Mouse (Mus musculus): ENCODE results near the gene Tmem9b.
A peak's percentile ranks its signal among the peaks of the same experiment; 100 is the strongest.

Tmem9b gene

DNA sequence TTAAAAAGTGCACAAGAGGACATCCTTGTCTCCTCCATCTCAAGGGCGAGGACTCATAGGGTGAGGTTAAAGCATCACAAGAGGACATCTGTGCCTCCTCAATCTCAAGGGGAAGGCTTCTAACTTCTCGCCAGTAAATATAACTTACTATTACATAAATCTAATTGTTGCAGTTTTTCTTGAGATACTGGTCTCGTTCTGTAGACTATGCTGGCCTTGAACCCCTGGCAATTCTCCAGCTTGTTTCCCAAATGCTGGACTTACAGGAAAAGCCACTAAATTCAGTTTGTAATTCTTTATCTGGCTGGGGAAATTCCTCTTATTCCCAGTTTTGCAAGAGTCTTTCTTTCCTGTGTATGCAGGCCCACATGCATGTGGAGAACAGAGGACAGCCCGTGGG lies 17.9 kb downstream of the Tmem9b start:
- DNase-seq, result peak; percentile 67

DNA sequence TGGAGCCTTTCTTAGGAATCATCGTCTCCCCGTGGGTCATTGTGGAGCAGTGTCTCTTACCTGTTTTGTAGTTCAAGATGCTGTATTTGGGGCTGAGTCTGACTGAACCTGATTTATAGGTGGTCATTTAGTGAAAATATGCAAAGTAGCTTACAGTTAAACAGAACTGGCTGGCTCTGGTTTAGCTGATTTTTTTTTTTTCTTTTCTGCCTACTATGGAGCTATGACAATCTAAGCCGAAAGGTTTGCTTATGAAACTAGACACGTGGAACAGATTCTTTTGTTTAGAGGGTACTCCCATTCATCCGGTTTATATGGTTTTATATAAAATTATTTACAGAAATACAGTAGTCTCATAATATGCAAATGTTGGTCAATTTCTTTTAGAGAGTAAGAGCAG lies 21.0 kb downstream of the Tmem9b start, which contains the start of gene Ascl3:
Gene Ascl3, minus strand, starts transcription at position 101 of the 400 bp plus-strand sequence.
- DNase-seq, result no peak

DNA sequence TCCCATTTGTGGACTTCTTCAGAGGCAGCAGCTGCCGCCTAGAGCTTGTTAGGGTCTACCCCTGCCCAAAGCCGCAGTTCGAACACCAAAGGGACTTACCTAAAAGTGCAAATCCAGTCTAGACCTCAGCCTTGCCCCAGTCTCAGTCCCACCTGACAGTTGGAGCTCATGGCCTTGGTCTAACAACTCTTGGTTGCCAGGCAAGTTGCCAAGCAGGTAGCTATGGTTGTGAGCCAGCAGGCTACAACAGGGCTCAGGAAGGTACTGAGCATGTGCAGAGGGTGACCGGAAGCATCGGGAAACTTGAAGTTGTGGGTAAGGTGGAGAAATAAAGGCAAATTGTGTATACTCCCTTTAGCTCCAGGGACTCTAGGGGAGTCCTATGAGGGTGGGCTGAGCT lies 29.0 kb downstream of the Tmem9b start, which contains the start of gene BC051019:
Gene BC051019, minus strand, starts transcription at position 154 of the 400 bp plus-strand sequence.
- no peak for DNase-seq

DNA sequence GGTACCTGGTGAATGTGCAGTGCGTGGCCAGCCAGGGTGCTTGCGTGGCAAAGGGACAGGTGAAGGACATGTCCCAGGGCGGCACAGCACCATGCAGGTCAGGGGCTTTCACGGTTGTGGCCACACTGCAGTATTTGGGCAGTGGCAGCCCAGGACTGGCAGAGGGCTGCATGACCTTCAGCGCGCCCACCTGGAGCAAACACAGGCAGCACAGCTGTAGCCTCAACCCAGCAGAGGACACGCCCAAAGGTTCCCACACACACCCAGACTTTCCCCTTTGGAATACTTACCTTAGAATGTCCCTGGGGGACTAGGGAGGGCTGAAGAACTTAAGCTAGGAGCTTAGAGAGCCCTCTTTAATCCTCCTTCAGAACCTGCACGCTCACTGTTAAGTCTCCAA lies 29.6 kb downstream of the Tmem9b start:
- DNase-seq, result no peak

DNA sequence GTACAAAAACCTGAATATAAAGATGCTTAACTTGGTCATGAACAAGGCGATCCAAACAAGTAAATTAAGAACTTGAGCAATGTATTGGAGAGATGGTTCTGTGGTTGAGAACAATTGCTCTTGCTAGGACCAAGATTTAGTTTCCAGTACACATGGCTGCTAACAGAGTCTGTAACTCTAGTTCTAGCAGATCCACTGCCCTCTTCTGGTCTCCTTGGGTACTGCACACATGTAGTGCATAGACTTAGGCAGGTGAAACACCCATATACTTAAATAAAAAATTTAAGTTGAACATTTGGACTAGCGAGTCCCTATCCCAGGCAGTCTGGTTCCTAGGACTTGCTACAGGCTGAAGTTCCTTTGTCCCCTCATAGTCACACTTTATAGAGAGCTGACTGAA lies 30.1 kb downstream of the Tmem9b start:
- no peak for DNase-seq

DNA sequence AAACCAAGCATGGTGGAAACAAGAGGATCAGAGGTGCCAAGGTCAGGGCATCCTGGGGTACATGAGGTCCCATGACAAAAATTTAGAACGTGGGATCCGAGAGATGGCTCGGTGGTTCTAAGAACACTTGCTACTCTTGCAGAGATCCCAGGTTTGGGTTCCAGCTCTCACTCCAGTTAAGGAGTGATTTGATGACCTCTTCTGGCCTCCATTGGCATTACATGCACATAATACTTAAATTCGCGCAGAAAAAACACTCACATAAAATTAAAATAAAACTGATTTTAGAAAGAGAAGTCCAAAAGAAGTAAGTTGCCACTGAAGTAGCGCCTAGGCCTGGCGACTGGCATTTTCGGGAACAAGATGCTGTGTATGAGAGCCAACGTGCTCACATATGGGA lies 33.4 kb downstream of the Tmem9b start:
- peak; percentile 59 for DNase-seq

DNA sequence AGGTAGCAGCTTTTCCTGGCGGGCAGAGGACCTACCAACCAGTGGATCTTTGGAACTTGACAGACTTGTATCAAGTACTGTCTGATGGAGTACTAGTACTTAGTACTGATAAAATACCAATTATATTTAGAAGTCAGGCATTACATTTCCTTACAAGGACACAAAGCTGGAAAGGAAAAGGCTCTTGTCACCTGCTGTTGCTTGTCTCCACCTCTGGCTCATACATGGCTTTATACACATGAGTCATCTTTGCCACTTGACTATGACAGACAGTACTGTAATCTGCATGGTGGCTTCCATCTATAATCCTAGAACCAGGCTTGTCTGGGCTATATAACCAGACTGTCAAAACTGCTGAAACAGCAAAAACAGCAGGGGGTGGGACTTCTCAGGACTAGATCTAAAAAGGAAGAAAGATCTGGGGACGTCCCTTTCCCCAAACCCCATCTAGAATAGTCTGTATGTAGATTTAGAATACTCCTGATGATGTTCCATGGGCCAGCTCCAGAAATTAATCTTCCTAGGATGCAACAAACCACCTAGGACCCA lies 39.2 kb downstream of the Tmem9b start:
- no peak for DNase-seq

DNA sequence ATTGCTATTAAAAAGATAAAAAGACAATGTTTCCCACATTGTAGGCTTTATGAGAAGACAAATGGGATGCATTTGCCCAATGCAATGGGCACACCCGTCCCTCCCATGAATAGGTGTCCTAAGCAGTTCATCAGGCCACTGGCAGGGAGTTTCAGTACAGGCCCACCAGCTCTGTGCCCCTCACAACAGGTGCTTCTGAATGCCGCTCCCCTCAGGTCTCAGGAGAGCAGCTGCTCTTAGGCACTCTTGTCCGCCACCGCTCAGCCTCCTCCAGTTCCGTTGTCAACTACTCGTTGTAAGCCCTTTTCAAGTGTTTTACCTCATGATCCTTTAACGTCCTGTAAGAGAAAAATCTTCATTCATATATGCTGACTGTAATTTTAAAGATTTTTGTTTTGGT lies 40.5 kb downstream of the Tmem9b start:
- no peak for DNase-seq

DNA sequence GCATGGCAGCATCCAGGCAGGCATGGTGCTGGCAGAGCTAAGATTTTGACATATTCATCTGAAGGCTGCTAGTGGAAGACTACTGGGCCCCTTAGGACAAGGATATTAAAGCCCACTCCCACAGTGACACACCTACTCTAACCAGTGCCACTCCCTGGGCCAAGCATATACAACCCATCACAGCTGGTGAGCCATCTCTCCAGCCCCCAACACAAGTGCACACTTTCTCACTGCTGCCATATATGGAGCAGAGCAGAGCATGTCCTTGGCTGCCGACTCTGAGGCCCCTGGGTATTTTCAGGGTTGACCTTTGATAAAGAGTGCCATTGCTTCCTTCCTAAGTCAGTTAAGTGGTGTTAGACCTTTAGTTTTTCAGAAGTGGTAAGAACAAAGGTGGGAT lies 42.6 kb downstream of the Tmem9b start:
- no peak for DNase-seq

DNA sequence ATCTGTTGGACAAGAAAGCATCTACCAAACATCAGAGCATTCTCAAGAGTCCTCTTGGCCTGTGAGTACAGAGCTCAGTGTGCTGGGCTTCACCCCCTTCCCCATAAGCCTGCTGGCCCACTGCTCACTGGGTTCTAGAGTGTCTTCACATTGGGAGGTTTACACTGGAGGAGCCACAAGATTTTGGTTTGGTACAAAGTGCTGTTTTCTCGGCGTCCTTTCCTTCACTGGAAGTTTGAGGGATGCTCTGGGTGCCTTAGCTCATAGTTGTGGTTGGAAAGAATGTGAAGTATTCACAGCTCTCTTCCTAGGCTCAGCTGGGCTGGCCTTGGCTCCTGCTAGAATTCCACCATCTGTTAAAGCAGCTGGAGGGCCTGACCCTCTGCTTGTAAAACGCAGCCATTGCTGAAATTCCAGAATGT lies 43.7 kb downstream of the Tmem9b start:
- DNase-seq, result peak; percentile 79

DNA sequence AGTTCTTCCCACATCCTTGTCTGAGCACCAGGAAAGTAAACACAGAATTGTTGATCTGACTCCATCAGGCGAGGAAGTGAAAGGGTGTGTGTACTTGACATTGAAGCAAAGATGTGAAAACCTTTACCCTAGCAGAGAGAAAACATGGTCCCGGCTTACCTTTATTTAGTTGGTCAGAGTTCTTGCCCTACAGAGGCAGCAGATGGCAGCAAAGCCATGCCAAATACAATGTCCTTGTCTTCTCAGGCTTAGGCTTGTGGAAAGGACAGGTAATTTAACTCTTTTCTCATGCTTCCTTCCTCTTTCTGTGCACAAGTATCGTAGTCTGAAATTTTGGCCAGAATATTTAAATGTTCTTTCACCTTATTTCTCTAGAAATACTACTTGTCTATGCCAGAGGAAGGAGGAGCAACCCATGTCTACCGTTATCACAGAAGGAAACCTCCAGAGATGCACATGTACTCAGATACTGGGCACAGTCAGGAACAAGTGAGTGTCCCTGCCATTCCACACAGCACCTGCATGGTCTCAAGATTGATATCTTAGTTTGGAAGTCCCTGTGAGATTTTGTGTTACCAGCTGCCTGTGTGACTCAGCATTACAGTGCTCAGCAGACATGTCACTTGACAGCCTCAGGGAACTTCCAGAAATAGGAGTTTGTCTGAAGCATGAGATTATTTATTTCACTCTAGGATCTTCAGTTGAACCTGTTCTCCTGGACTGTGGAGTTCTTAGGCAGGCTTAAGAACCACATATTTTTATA lies 45.5 kb downstream of the Tmem9b start:
- DNase-seq, result peak; percentile 69

DNA sequence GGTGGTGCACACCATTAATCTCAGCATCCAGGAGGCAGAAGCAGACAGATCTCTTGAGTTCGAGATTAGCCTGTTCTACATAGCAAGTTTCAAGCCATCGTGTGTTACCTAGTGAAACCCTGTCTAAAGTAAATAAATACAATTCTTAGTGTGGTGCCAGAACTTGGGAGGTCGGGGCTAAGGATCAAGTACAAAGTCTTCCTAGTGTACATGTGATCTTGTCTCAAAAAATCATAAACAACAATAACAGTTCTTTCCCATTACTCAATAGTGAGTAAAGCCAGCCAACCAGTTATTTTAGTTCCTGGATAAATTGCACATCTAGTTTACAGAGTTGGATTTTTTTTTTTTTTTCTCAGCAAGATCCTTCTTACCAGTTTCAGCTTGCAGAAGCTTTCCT lies 48.2 kb downstream of the Tmem9b start:
- no peak for DNase-seq

DNA sequence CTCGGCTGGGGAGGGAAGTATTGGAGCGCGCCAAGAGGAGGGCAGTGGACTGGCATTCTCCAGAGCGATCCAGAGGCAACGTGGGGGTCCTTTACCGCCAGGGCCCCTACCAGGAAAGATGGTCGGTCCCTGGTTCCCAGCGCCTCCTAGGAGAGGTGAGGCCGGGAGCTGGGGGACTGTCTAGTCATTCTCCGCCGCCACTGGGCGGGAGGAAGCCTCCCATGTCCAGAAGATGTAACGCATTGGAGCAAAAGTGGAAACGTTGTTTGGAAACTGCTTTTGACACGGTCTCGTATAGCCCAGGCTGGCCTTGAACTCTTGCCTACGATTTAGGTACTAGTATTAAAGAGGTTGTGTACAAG lies 48.7 kb downstream of the Tmem9b start:
- DNase-seq, result no peak

DNA sequence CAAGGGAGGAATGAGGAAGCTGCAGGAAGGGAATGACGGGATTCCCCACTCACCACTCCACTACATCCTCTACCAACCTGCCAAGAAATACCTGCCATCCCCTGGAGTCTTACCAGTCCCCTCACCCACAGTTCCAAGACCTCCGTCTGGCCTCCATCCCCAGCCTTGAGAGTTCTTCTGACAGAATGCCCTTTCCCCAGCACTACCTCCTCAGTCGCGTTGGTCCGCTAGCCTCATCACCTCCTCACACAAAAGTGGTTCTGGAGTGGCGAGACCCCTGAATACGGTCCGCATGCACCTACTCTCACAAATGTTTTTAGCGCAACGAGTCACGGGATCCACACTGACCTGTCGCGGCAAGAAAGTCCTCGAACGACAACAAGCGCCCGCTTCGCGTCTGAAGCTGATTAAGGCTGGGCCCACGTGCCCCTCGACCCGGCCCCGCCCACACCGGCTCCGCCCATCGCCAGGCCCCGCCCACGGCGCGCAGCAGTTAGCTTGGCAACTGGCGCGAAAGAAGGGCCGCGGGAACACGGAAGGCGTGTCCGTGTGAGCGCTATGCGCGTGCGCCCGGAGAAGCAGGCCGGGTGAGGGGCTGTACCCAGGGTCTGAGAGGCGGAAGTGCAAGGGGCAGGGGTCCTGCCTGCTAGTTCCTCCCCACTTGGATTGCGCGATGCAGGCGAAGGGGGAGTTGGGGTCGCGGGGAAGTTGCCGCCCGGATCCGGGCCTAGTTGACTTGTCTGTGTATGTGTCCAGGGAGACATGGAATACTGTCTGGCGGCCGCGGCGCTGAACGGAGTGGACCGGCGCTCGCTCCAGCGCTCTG lies 49.3 kb downstream of the Tmem9b start, which contains the start of the genes St5 and Akip1:
Gene St5, minus strand, starts transcription at position 416 of the 826 bp plus-strand sequence.
Gene Akip1, plus strand, starts transcription at position 501 of the 826 bp plus-strand sequence.
- peak; percentile 97 for DNase-seq

DNA sequence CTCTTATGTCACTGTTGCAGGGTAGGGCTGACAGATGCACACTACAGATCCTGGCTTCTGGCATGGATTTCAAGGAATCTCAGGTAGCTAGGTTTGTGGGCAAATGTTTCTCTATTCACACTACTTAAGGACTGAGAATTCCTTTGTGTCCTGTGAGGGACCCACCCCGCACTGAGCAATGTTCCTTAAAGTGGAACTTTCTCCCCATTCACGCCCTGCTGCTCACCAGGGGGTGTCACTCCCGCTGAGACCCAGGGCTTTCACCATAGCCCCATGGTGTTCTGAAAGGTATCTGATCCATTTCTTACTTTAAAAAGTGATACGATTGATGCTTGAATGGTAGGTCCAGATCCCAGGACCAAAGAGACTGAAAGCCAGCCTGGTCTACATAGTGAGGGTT lies 50.0 kb downstream of the Tmem9b start:
- no peak for DNase-seq

DNA sequence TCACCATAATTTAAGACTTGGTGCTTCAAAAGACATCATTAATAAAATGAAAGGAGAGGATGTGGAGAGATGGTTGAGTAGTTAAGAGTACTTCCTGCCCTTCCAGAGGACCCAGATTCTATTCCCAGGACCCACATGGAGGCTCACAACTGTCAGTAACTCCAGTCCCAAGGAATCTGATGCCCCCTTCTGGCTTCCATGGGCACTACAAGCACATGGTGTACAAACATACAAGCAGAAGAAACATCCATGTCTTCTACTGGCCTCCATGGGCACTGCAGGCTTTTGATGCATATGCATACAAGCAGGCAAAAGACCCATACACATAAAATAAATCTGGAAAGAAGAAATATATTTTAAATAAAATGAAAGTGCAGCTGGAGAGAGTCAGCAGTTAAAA lies 52.5 kb downstream of the Tmem9b start:
- DNase-seq, result no peak

DNA sequence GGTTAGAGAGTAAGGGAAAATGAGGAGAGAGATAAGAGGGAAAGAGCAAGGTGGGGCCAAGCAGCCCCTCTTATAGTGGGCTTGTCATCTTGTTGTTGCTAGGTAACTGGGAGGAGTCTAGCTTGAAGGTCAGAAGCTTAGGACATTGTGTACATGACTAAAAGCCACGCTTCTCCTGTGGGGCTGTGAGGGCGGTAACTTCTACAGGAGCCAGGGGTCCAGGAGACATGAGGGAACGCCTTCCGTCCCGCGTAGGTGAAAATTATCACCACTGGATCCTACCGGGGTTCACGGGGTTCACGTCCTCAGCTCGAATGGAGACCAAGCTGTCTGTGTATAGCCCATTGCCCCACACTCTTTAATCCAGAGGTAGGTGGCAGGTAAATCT lies 57.3 kb downstream of the Tmem9b start:
- DNase-seq, result no peak

DNA sequence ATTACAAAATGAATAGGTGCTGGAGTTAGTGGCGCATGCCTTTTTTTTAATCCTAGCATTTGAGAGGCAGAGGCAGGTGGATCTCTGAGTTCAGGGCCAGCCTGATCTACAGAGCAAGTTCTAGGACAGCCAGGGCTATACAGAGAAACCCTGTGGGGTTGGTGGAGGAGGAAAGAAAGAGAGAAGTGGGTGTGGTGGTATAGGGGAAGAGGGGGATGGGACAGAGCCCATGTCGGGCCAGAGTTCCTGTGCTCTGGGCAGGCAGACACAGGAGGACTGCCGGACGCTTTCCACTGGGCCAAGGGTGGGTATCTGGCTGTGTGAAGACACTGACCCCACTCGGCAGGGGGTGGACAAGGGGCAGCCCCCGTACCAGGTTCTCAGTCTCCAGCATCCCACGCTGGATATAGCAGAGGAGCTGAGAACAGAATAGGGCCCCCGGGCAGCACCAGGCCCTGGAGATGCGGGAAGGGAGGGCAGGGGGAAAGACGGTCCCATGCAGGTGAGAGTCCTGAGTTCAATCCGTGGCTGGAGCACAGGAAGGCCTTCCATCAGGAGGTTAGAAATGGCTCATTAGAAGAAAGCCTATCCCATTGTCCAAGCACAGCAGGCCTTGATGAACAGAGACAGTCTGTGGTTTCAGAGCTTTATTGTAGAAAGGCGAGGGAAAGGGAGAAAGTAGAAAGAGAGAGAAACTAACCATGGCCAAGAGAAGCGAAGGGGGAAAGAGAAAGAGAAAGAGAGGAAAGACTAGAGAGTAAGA lies 57.9 kb downstream of the Tmem9b start:
- DNase-seq, result no peak

DNA sequence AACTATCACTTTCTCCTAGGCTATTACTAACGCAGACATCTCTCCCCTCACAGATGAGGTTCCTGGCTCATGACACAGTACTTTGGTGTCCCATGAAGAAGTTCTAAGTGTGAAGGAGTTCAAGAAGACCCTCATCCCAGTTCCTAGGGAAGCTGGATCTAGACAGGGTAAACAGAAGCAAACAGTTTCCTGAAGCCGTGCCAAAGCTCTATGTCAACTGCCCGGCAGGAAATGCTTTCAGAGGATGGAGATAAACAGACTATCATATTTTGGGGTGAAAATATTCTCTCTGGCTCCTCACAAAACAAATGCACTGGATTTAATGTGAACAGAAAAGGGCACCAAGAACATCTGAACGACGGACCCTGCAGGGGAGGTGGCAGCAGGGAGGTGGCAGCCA lies 61.7 kb downstream of the Tmem9b start:
- DNase-seq, result peak; percentile 75

DNA sequence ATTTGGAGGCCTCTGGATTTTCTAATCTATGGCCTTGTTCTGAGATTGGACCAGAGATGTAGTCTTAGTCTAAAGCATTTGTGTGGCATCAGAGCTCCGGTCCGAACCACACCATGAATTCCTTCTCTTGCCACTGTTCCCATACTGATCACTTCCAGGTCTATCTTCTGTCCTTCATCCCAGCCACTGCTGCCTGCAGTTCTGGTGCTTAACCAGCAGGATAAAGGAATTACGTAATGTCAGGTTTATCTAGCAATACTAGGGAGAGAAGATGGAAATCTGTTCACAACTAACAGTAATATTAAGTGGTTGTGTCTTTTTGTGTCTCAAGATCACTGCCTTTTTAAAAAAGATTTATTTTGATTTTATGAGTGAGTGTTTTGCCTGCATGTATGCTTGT lies 62.6 kb downstream of the Tmem9b start:
- DNase-seq, result no peak

DNA sequence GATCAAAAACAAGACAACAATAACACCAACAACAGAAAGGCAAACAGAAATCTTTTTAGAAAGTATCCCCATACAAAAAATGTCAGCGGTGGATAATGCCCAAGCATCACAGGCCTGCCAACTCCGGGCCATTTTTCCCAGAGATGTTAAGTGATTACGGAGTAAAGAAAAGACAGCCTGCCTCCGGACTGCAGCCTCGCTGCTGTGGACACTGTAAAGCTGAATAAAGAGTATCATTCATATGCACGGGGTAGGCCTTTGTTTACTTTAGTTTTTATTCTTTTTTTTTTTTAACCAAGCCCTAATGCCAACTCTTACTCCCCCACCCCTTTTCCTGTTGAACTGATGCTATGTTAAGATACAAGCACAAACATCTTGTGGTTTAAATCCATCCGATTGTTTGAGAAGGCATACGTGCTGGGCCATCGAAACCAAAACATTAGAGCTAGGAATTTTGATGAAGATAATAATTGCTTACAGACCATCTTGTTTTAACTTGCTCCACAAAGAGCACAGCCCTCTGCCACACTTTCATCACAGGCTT lies 66.0 kb downstream of the Tmem9b start:
- DNase-seq, result no peak
